Mouse (Mus musculus) embryo, embryonic 10.5 days (tissue): ENCODE measurements around the gene Atp10a.

ENCODE experiments used
- DNase-seq: peaks from one replicate; pipeline ENCODE4 v3.0.0-alpha.2; 2015; ENCODE audit warnings: low spot score

Atp10a gene

GRCm38 (mm10) chr7:58690069-58690923 is 34.3 kb downstream of the Atp10a start:
- DNase-seq: no peak

GRCm38 (mm10) chr7:58690997-58691596 is 35.1 kb downstream of the Atp10a start:
- no peak for DNase-seq

DNA sequence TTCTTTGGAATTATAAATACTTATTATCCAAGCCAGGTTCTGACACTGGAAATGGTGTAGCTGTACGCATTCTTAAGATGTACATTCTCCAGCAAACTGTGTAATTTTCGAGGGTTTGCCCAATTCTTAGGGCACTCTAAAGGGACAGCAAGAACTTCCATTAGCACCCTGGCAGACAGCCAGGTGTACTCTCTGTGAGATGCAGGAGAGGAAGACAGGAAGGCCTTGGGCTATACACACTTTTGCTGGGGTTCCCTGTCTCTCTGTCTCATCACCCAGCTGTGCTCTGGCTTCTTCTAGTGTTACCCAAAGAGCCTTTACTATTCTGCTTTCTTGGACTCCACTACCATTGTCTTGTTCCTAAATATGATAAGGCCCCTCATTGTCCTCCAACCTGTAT is 36.7 kb downstream of the Atp10a start:
- no peak for DNase-seq

DNA sequence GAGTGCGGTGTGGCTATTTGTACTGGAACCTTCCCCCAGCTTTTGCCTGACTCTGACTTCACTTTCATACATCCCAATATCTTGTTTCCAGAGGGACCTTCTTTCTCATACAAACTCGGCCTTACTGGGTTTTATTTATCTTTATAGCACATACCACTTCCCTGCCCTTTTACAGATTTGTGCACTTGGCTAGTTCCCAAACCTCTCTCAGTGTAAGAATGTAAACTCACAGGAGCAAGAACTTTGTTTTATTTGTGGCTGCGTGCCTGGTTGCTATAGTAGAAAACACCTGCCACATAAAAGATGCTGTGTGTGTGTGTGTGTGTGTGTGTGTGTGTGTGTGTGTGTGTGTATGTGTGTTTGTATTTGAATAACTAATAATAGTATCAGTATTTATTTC is 37.4 kb downstream of the Atp10a start:
- DNase-seq: no peak

- no peak for DNase-seq
These were observed 39.7 kb downstream of the Atp10a start for GRCm38 (mm10) chr7:58695661-58696060.

DNA sequence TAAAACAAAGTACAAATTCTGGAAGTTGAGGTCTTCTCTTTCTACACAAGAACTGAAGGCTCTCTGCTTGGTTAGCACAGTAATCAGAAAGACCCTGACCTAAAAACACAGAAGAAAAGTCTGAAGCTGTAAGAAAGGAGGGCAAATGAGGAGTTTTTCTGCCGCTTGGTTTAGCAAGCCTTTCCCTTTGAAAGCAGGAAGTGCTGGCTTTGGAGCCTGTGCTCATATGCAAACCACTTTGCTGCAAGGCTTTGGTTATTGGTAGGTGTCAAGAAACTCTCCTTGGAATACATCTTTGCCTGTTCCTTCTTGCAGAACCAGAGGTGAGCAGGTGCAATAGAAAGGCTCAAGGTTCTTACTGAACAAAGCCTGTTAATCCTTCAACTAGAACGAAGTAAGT is 41.1 kb downstream of the Atp10a start:
- DNase-seq: no peak

DNA sequence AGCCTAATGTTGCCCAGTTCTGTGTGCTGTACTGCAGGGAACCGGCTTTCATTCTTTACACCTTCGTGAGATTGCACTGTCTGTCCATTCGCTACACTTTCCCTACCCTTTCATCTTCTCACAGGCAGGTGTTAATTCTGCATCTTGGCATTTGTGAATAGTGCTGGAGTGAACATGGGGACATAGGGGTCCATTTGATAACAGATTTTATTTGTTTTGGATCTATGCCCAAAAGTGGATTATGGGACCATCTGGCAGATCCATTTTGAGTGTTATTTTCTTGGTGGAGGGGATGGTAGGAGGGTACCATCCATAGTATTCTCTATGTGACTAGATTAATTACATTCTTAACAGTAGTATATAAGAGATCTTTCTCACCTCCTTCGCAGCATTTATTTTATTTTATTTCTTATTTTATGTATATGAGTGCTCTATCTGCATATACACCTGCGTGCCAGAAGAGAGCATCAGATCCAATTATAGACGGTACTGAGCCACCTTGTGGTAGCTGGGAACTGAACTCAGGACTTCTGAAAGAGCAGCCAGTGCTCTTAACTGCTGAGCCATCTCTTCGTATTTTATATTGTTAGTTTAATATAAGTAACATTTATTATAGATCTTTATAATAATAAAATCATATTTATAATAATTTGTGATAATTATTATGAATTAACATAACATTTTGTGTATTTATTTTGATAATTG is 42.9 kb downstream of the Atp10a start:
- DNase-seq: no peak

GRCm38 (mm10) chr7:58701311-58701710 is 45.3 kb downstream of the Atp10a start:
- DNase-seq: no peak

- no peak for DNase-seq
These were observed 49.2 kb downstream of the Atp10a start for GRCm38 (mm10) chr7:58705158-58705557.

DNA sequence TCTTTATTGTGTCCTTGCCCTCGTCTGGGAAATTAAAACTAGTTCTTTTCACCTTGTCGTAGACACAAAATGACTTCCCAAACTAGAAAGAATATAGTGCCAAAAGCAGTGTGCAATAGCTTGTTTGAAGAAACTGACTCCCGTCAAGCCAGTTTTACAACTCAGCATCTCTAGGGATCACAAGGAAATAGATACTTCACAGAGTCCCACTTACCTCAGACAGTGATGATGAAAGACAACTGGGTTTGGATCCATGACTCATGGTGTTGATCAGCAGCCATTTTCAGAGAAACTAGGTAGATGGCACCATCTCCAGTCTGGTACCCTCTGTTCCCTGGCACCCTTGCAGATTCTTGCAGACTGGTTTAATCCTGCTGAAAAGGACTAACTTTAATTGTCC is 53.3 kb downstream of the Atp10a start:
- no peak for DNase-seq

DNA sequence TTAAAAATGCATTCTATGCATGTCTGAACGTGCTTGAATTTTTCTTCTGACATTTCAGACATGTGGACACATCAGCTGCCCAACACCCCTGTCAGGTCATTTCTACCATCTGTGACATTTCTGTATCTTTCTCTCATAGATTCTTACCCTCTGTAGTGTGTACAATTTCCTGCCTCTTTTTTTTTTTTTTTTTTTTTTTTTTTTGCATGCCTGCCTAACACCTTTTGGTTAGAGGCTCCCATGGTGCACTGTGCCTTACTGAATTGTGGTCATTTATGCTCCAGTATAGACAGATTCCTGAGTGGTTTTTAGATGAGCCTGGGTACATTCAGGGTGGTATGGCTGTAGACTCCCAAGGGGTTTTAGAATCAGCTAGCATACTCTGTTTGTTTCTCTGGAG is 54.3 kb downstream of the Atp10a start:
- DNase-seq: no peak

DNA sequence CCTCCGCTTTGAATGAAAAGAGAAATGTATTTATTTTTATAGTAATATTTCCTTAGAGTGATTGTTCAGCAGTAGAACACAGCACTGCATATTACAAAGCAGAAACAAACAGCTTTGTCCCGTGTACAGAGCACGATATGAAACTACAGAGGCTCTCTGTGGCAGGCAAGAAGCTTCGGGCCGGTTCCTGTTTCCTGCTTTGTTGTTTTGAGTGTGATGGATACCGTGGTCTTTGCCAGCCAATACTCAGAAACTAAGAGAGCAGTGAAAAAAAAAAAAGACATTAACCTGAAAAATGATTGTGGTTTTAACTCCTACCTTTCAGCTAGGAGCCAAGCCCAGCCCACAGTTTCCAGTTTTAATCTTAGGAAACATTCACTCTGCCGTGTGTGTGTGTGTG is 55.8 kb downstream of the Atp10a start:
- no peak for DNase-seq

DNA sequence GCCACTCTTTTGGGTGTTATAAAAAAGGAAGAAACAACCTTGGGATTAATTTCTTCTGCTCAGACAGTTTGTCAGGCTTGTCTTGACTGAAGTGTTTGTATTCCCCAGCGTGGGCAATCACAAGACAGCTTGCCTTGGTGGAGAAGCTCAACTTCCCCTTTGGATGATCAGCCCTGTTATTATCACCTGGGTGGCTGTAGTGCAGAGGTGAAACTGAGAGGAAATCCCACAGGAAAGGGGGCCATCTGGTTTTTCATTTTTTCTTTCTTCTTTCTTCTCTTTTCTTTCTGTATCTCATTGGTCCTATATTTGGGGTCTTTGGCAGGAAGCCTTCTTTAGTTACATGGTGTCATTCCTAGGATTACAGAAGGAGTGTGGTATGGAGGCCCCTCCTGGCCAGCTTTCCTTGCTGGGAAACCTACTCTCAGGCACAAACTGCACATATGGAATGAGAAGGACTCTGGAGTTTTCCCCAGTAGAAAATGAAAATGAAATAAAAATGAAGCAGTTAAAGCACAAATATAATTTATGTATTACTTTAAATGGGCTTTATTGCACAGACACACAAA is 59.7 kb downstream of the Atp10a start:
- DNase-seq: no peak

DNA sequence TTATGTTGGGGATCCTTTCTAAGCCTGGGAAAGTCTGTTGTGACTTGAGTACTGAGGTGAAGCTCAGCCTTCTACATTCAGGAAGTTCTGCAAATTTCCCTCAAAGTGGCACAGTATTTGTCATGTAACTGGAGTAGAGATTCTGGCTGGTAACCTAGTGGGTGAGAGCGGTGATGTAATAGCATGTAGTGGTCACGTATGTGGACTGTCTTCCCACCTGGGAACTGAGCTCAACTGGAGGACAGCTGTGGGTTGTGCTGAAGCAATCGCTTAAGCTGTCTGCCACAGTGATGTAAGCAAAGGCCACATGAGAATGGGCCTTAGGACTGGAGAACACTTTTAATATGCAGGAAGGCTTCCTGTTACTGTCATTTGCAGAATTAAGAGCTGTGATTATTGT is 60.7 kb downstream of the Atp10a start:
- no peak for DNase-seq

DNA sequence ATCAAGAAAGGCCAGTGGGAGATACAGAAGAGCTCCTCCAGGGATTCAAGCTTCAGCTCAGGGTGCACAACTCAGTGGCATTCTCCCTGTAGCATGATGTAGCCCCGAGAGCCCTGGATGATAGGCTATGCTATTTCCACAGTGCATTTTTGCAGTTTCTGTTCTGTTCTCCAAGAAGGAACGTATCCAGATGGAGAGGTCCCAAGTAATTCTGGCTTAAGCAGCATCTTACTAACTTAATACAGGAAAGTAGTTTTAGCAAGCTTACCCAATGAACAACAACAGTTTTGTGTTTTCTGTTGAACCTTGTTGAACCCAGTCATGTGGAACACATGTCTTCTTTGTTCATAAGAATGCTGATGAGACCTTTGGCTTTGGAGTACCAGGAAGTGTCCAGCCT is 62.6 kb downstream of the Atp10a start:
- no peak for DNase-seq

DNA sequence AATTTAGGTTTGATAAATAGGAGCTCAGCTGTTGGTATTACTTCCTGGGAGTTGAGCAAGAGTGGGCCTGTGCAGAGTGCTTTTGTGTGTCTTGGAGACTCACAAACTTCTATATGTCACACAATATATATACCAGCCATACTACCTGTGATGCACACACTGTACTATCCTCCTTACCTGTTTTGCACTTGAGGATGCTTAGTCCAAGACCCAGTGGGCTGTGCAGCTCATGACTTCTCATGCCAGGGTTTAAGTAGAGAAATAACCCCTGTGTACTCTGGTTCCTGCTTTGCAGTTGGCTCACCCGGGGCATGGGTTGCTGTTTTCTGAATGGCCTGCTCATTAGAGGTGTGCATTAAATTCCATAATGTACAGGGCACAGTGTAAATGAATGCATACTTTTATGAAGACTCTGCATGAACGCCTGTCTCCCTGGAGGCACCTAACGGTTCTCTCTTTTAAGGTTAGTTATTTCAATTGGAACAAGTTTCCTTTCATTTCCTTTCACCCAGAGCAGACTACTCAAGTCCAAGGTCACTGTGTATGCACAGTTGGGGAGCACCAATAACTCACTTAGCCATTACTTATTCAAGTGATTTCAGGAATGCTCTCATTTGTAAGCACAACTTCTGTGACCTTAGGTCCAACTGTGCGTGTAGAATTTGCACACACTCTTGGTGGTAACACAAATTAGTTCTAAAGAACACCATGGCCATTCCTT is 63.4 kb downstream of the Atp10a start:
- no peak for DNase-seq

DNA sequence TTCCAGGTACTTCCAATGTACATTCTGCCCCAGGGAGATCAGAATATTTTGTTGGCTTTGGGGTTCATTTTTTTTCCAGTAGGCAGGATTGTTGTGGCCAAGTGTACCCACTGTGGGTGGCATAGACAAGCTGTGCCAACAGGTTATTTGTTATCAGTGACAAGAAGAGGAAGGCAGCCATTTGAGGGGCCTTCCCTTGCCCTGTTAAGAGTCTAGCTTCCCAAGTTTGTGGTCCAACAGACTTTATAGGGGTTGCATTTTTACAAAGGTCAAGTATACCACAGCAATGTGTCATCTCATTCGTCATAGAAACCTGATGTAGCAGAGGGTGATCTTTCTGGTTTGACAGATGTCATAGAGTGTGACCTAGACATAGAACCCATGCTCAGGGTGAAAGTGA is 66.3 kb downstream of the Atp10a start:
- DNase-seq: no peak

GRCm38 (mm10) chr7:58730201-58730600 is 74.2 kb downstream of the Atp10a start:
- peak; percentile 54 for DNase-seq

DNA sequence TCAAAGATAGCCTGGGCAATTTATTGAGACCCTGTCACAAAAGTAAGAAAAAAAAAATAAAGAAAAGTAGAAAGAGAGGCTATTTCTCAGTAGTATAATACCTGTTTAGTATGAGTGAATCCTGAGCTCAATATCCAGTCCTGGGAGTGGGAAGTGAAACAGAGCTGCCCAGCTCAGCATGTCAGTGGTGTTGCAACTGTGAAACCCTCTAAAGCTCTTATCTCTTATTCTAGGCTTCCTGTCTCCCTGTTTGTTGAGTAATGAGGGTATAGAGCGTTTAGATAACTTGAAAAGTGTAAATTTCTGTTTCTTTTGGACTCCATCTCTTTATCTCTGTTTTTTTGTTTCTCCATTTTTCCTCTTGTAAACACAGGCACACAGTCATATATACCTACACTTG is 74.9 kb downstream of the Atp10a start:
- no peak for DNase-seq

GRCm38 (mm10) chr7:58732406-58732805 is 76.4 kb downstream of the Atp10a start:
- peak; percentile 22 for DNase-seq

GRCm38 (mm10) chr7:58733490-58733901 is 77.5 kb downstream of the Atp10a start:
- DNase-seq: peak; percentile 56
